Mouse (Mus musculus): ENCODE results near the gene Prrt4. TPM values are rescaled to one million over a fixed set of nuclear protein-coding genes. Genes with fewer than 3 reads are reported as not detected.

The Prrt4 gene
- total and polyA plus RNA-seq, 3 experiments = 0.05 TPM; not detected in 2

GRCm38 (mm10) chr6:29170952-29171388 is 8.4 kb downstream of the Prrt4 start:
- no peak overlapping the region for H3K4me3 ChIP-seq (ENCODE audit: low read depth, low read length)
- no peak for DNase-seq (ENCODE audit: low spot score)
- H3K36me3 ChIP-seq (replicated peaks) = no peaks in the 10 kb centered on the region
- peaks cover 12% of the 10 kb centered on the region for H3K9me3 ChIP-seq (replicated peaks)
- H3K4me1 ChIP-seq (ENCODE audit: insufficient read depth, low read depth, low read length) = no peaks in the 10 kb centered on the region
- peaks cover 65% of the 10 kb centered on the region for H3K27me3 ChIP-seq (ENCODE audit: insufficient read depth, low read length)
- no peak for TF ChIP-seq TAL1 (conservative IDR thresholded peaks at IDR 0.05; ENCODE audit: low read depth, low read length)
- TF ChIP-seq POLR2AphosphoS5 (IDR thresholded peaks at IDR 0.05; ENCODE audit: insufficient replicate concordance, low read depth, low read length) = no peak
- no peak for TF ChIP-seq CTCF (IDR thresholded peaks at IDR 0.05; ENCODE audit: low read depth, low read length)
- TF ChIP-seq GATA2 (IDR thresholded peaks at IDR 0.05; ENCODE audit: borderline replicate concordance, low read depth, low read length) = no peak
- TF ChIP-seq GATA1 (IDR thresholded peaks at IDR 0.05; ENCODE audit: borderline replicate concordance, low read length) = no peak
- ATAC-seq (ENCODE audit: extremely low read depth, insufficient number of reproducible peaks, low FRiP score, poor library complexity, severe bottlenecking) = no peak

GRCm38 (mm10) chr6:29170063-29170921 is 9.1 kb downstream of the Prrt4 start:
- TF ChIP-seq GATA1 (IDR thresholded peaks at IDR 0.05; ENCODE audit: borderline replicate concordance, low read length) = no peak
- TF ChIP-seq GATA2 (IDR thresholded peaks at IDR 0.05; ENCODE audit: borderline replicate concordance, low read depth, low read length) = no peak
- no peak for TF ChIP-seq POLR2AphosphoS5 (IDR thresholded peaks at IDR 0.05; ENCODE audit: insufficient replicate concordance, low read depth, low read length)
- TF ChIP-seq CTCF (IDR thresholded peaks at IDR 0.05; ENCODE audit: low read depth, low read length) = no peak
- no peak for TF ChIP-seq TAL1 (conservative IDR thresholded peaks at IDR 0.05; ENCODE audit: low read depth, low read length)
- Histone ChIP-seq H3K27me3 (ENCODE audit: insufficient read depth, low read length) (peaks cover 64% of the 10 kb centered on the region), H3K9me3 (replicated peaks) (peaks cover 12% of the 10 kb centered on the region), H3K4me3 (ENCODE audit: low read depth, low read length) (no peak overlapping the region), H3K4me1 (ENCODE audit: insufficient read depth, low read depth, low read length) (0 out of 2 replicates have a peak, but pooled peaks cover under 1% of the 10 kb centered on the region), H3K36me3 (replicated peaks) (no peaks in the 10 kb centered on the region)
- ATAC-seq (ENCODE audit: extremely low read depth, insufficient number of reproducible peaks, low FRiP score, poor library complexity, severe bottlenecking) = no peak
- DNase-seq (ENCODE audit: low spot score) = no peak

- TF ChIP-seq POLR2AphosphoS5 (IDR thresholded peaks at IDR 0.05; ENCODE audit: insufficient replicate concordance, low read depth, low read length) (no peak), GATA2 (IDR thresholded peaks at IDR 0.05; ENCODE audit: borderline replicate concordance, low read depth, low read length) (no peak), CTCF (IDR thresholded peaks at IDR 0.05; ENCODE audit: low read depth, low read length) (no peak), GATA1 (IDR thresholded peaks at IDR 0.05; ENCODE audit: borderline replicate concordance, low read length) (no peak), TAL1 (conservative IDR thresholded peaks at IDR 0.05; ENCODE audit: low read depth, low read length) (no peak)
- Histone ChIP-seq H3K9me3 (replicated peaks) (peaks cover 12% of the 10 kb centered on the region), H3K27me3 (ENCODE audit: insufficient read depth, low read length) (peaks cover 61% of the 10 kb centered on the region), H3K4me3 (ENCODE audit: low read depth, low read length) (no peak overlapping the region), H3K4me1 (ENCODE audit: insufficient read depth, low read depth, low read length) (0 out of 2 replicates have a peak, but pooled peaks cover 4% of the 10 kb centered on the region), H3K36me3 (replicated peaks) (no peaks in the 10 kb centered on the region)
- ATAC-seq (ENCODE audit: extremely low read depth, insufficient number of reproducible peaks, low FRiP score, poor library complexity, severe bottlenecking) (no peak), DNase-seq (ENCODE audit: low spot score) (no peak)
These were observed 9.7 kb downstream of the Prrt4 start for GRCm38 (mm10) chr6:29169675-29170062.

- peaks cover 53% of the 10 kb centered on the region for H3K27me3 ChIP-seq (ENCODE audit: insufficient read depth, low read length)
- TF ChIP-seq GATA1 (IDR thresholded peaks at IDR 0.05; ENCODE audit: borderline replicate concordance, low read length) (no peak), GATA2 (IDR thresholded peaks at IDR 0.05; ENCODE audit: borderline replicate concordance, low read depth, low read length) (no peak), CTCF (IDR thresholded peaks at IDR 0.05; ENCODE audit: low read depth, low read length) (no peak), TAL1 (conservative IDR thresholded peaks at IDR 0.05; ENCODE audit: low read depth, low read length) (no peak), POLR2AphosphoS5 (IDR thresholded peaks at IDR 0.05; ENCODE audit: insufficient replicate concordance, low read depth, low read length) (no peak)
- DNase-seq (ENCODE audit: low spot score) = no peak
- ATAC-seq (ENCODE audit: extremely low read depth, insufficient number of reproducible peaks, low FRiP score, poor library complexity, severe bottlenecking) = no peak
- H3K4me3 ChIP-seq (ENCODE audit: low read depth, low read length) = no peak overlapping the region
- peaks cover 12% of the 10 kb centered on the region for H3K9me3 ChIP-seq (replicated peaks)
- H3K4me1 ChIP-seq (ENCODE audit: insufficient read depth, low read depth, low read length) = peaks cover 7% of the 10 kb centered on the region; the same call in 1 of the 2 replicates
- no peaks in the 10 kb centered on the region for H3K36me3 ChIP-seq (replicated peaks)
These were observed 10.5 kb downstream of the Prrt4 start for GRCm38 (mm10) chr6:29168871-29169270.

DNA sequence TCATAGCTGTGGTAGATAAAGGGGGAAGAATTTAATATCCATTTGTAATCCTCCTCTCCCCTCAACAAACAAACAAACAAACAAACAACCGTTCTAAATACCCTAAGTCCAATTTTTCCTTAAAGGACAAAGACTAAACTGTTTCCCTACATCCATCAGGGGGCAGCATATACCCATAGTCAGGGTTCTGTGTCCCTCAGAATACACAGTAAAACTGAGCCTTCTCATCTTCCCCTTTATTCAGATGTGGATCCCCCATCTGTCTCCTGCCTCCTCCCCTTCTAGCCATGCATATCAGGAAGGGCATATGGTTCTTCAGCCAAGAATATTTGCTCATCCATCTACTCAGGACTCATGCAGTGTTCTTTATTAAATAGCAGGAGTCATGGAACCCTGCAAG is 13.2 kb downstream of the Prrt4 start:
- DNase-seq (ENCODE audit: low spot score) = no peak
- no peak overlapping the region for H3K4me3 ChIP-seq (ENCODE audit: low read depth, low read length)
- peaks cover 14% of the 10 kb centered on the region for H3K36me3 ChIP-seq (replicated peaks)
- no peak for TF ChIP-seq TAL1 (conservative IDR thresholded peaks at IDR 0.05; ENCODE audit: low read depth, low read length)
- no peak for TF ChIP-seq GATA2 (IDR thresholded peaks at IDR 0.05; ENCODE audit: borderline replicate concordance, low read depth, low read length)
- TF ChIP-seq CTCF (IDR thresholded peaks at IDR 0.05; ENCODE audit: low read depth, low read length) = no peak
- no peak for TF ChIP-seq POLR2AphosphoS5 (IDR thresholded peaks at IDR 0.05; ENCODE audit: insufficient replicate concordance, low read depth, low read length)
- no peak for TF ChIP-seq GATA1 (IDR thresholded peaks at IDR 0.05; ENCODE audit: borderline replicate concordance, low read length)
- H3K9me3 ChIP-seq (replicated peaks) = peaks cover 12% of the 10 kb centered on the region
- ATAC-seq (ENCODE audit: extremely low read depth, insufficient number of reproducible peaks, low FRiP score, poor library complexity, severe bottlenecking) = no peak
- H3K27me3 ChIP-seq (ENCODE audit: insufficient read depth, low read length) = peaks cover 40% of the 10 kb centered on the region
- H3K4me1 ChIP-seq (ENCODE audit: insufficient read depth, low read depth, low read length) = peaks cover 26% of the 10 kb centered on the region

Data from G1E (cell line).